Mouse (Mus musculus) stomach, embryonic 15.5 days (tissue): ENCODE results near the gene Cap2. TPM values are rescaled to one million over a fixed set of nuclear protein-coding genes. Genes with fewer than 3 reads are reported as not detected.

ENCODE experiments used
- ATAC-seq: fragments of 200-750 bp; cut with Nextera tagmentation; 2 replicates; pipeline ENCODE4 v1.8.0; 2017; ENCODE audit warnings: low read depth, moderate number of reproducible peaks, moderate TSS enrichment; ENCODE audit not compliant: insufficient read depth, low FRiP score
- H3K27ac ChIP-seq: fragments of 300-500 bp; sonication (generic); 2 replicates; pipeline ENCODE4 v1.5.1; 2015; ENCODE audit warnings: mild to moderate bottlenecking, inconsistent platforms
- H3K27me3 ChIP-seq: fragments of 300-500 bp; sonication (generic); replicated peaks from 2 replicates; pipeline ENCODE4 v1.6.1; 2015; ENCODE audit warnings: inconsistent platforms
- H3K36me3 ChIP-seq: fragments of 300-500 bp; sonication (generic); 2 replicates; pipeline ENCODE4 v1.6.1; 2015; ENCODE audit warnings: inconsistent platforms
- H3K4me1 ChIP-seq: fragments of 300-500 bp; sonication (generic); 2 replicates; pipeline ENCODE4 v1.6.1; 2015; ENCODE audit warnings: inconsistent platforms
- H3K4me2 ChIP-seq: fragments of 300-500 bp; sonication (generic); 2 replicates; pipeline ENCODE4 v1.6.1; 2015; ENCODE audit warnings: mild to moderate bottlenecking, inconsistent platforms
- H3K4me3 ChIP-seq: fragments of 300-500 bp; sonication (generic); replicated peaks from 2 replicates; pipeline ENCODE4 v1.5.1; 2015; ENCODE audit warnings: inconsistent platforms
- H3K9ac ChIP-seq: fragments of 300-500 bp; sonication (generic); 2 replicates; pipeline ENCODE4 v1.6.1; 2015; ENCODE audit warnings: inconsistent platforms
- H3K9me3 ChIP-seq: fragments of 300-500 bp; sonication (generic); 2 replicates; pipeline ENCODE4 v1.6.1; 2016; ENCODE audit warnings: inconsistent platforms
- WGBS: fragments of 180-500 bp; shearing (Covaris S2); methylation state at CpG from one replicate; pipeline ENCODE4 v1.1.7; 2015; 5-methylcytosine and 5-hydroxymethylcytosine counted together
- polyA plus RNA-seq: library from polyadenylated mRNA; unstranded; fragments of >200 nt; fragmentation: Nextera tagmentation; extraction: Ambion mirVana; gene quantifications from 2 replicates; pipeline ENCODE4 v1.2.1, GENCODE M21; 2015

Cap2 gene
- polyA plus RNA-seq, 1 experiment from 2014 or later, result 9.7 TPM

- no peak overlapping the region for H3K4me2 ChIP-seq
- no peak for ATAC-seq
- no peaks in the 10 kb centered on the region for H3K36me3 ChIP-seq
- H3K4me1 ChIP-seq, result no peaks in the 10 kb centered on the region
- H3K9me3 ChIP-seq, result no peaks in the 10 kb centered on the region
- no peak overlapping the region for H3K4me3 ChIP-seq
- H3K27ac ChIP-seq, result no peak overlapping the region
- H3K9ac ChIP-seq, result no peak overlapping the region
- 92% methylated on average over 7 of the region's 7 CpGs for WGBS
- no peaks in the 10 kb centered on the region for H3K27me3 ChIP-seq
Measured at GRCm38 (mm10) chr13:46510460-46510859, 8.8 kb downstream of the Cap2 start.

GRCm38 (mm10) chr13:46514484-46514883, 12.8 kb downstream of the Cap2 start:
- no peaks in the 10 kb centered on the region for H3K4me1 ChIP-seq
- no peak overlapping the region for H3K4me3 ChIP-seq
- ATAC-seq, result no peak
- H3K9me3 ChIP-seq, result no peaks in the 10 kb centered on the region
- no peak overlapping the region for H3K27ac ChIP-seq
- no peak overlapping the region for H3K4me2 ChIP-seq
- no peaks in the 10 kb centered on the region for H3K27me3 ChIP-seq
- WGBS, result 88% methylated on average over 10 of the region's 10 CpGs
- H3K9ac ChIP-seq, result no peak overlapping the region
- no peaks in the 10 kb centered on the region for H3K36me3 ChIP-seq

GRCm38 (mm10) chr13:46515120-46515523, 13.5 kb downstream of the Cap2 start:
- Histone ChIP-seq H3K36me3 (no peaks in the 10 kb centered on the region), H3K4me1 (no peaks in the 10 kb centered on the region), H3K27ac (no peak overlapping the region), H3K4me2 (no peak overlapping the region), H3K4me3 (no peak overlapping the region), H3K9ac (no peak overlapping the region), H3K27me3 (no peaks in the 10 kb centered on the region), H3K9me3 (no peaks in the 10 kb centered on the region)
- 80% methylated on average over 9 of the region's 9 CpGs for WGBS
- no peak for ATAC-seq

- H3K9ac ChIP-seq, result no peak overlapping the region
- H3K27ac ChIP-seq, result no peak overlapping the region
- H3K36me3 ChIP-seq, result no peaks in the 10 kb centered on the region
- no peaks in the 10 kb centered on the region for H3K9me3 ChIP-seq
- H3K4me3 ChIP-seq, result no peak overlapping the region
- WGBS, result 81% methylated on average over 10 of the region's 10 CpGs
- no peaks in the 10 kb centered on the region for H3K27me3 ChIP-seq
- H3K4me2 ChIP-seq, result no peak overlapping the region
- no peaks in the 10 kb centered on the region for H3K4me1 ChIP-seq
- no peak for ATAC-seq
Measured at GRCm38 (mm10) chr13:46515524-46515923, 13.9 kb downstream of the Cap2 start.

- H3K4me1 ChIP-seq, result no peaks in the 10 kb centered on the region
- no peak overlapping the region for H3K4me3 ChIP-seq
- ATAC-seq, result no peak
- H3K27me3 ChIP-seq, result no peaks in the 10 kb centered on the region
- H3K27ac ChIP-seq, result no peak overlapping the region
- no peak overlapping the region for H3K4me2 ChIP-seq
- 73% methylated on average over 7 of the region's 7 CpGs for WGBS
- H3K9ac ChIP-seq, result no peak overlapping the region
- H3K36me3 ChIP-seq, result no peaks in the 10 kb centered on the region
- no peaks in the 10 kb centered on the region for H3K9me3 ChIP-seq
Measured at GRCm38 (mm10) chr13:46516183-46516582, 14.5 kb downstream of the Cap2 start.

GRCm38 (mm10) chr13:46517211-46517685, 15.6 kb downstream of the Cap2 start:
- no peaks in the 10 kb centered on the region for H3K4me1 ChIP-seq
- H3K4me3 ChIP-seq, result no peak overlapping the region
- H3K9me3 ChIP-seq, result no peaks in the 10 kb centered on the region
- no peaks in the 10 kb centered on the region for H3K36me3 ChIP-seq
- H3K9ac ChIP-seq, result no peak overlapping the region
- H3K27ac ChIP-seq, result no peak overlapping the region
- WGBS, result 56% methylated on average over 4 of the region's 4 CpGs
- no peak overlapping the region for H3K4me2 ChIP-seq
- ATAC-seq, result no peak
- no peaks in the 10 kb centered on the region for H3K27me3 ChIP-seq

GRCm38 (mm10) chr13:46521482-46521881, 19.8 kb downstream of the Cap2 start:
- no peaks in the 10 kb centered on the region for H3K27me3 ChIP-seq
- WGBS, result 70% methylated on average over 1 of the region's 1 CpGs
- no peak for ATAC-seq

GRCm38 (mm10) chr13:46522798-46523197, 21.1 kb downstream of the Cap2 start:
- H3K4me3 ChIP-seq, result no peak overlapping the region
- no peak for ATAC-seq
- no peaks in the 10 kb centered on the region for H3K27me3 ChIP-seq
- H3K4me1 ChIP-seq, result no peaks in the 10 kb centered on the region
- no peak overlapping the region for H3K4me2 ChIP-seq
- no peaks in the 10 kb centered on the region for H3K9me3 ChIP-seq
- 35% methylated on average over 4 of the region's 4 CpGs for WGBS
- H3K9ac ChIP-seq, result no peak overlapping the region
- no peaks in the 10 kb centered on the region for H3K36me3 ChIP-seq
- no peak overlapping the region for H3K27ac ChIP-seq

More at GRCm38 (mm10) chr13:46521482-46521881, 19.8 kb downstream of the Cap2 start:
- H3K27ac ChIP-seq, result no peak overlapping the region
- no peaks in the 10 kb centered on the region for H3K9me3 ChIP-seq
- no peak overlapping the region for H3K4me3 ChIP-seq
- no peak overlapping the region for H3K4me2 ChIP-seq
- H3K36me3 ChIP-seq, result no peaks in the 10 kb centered on the region
- H3K9ac ChIP-seq, result no peak overlapping the region
- H3K4me1 ChIP-seq, result no peaks in the 10 kb centered on the region

- H3K9ac ChIP-seq, result no peak overlapping the region
- no peak overlapping the region for H3K4me3 ChIP-seq
- H3K4me1 ChIP-seq, result no peaks in the 10 kb centered on the region
- no peaks in the 10 kb centered on the region for H3K27me3 ChIP-seq
- H3K36me3 ChIP-seq, result no peaks in the 10 kb centered on the region
- no peaks in the 10 kb centered on the region for H3K9me3 ChIP-seq
- H3K4me2 ChIP-seq, result no peak overlapping the region
- no peak overlapping the region for H3K27ac ChIP-seq
- ATAC-seq, result no peak
- 31% methylated on average over 5 of the region's 5 CpGs for WGBS
Measured at GRCm38 (mm10) chr13:46523235-46523634, 21.6 kb downstream of the Cap2 start.

- H3K4me1 ChIP-seq, result no peaks in the 10 kb centered on the region
- 73% methylated on average over 12 of the region's 12 CpGs for WGBS
- H3K9me3 ChIP-seq, result no peaks in the 10 kb centered on the region
- no peak overlapping the region for H3K4me3 ChIP-seq
- no peak for ATAC-seq
- H3K27me3 ChIP-seq, result no peaks in the 10 kb centered on the region
- H3K9ac ChIP-seq, result no peak overlapping the region
- no peak overlapping the region for H3K4me2 ChIP-seq
- no peak overlapping the region for H3K27ac ChIP-seq
- H3K36me3 ChIP-seq, result no peaks in the 10 kb centered on the region
Measured at GRCm38 (mm10) chr13:46523712-46524111, 22.1 kb downstream of the Cap2 start.

- H3K9me3 ChIP-seq, result no peaks in the 10 kb centered on the region
- H3K27ac ChIP-seq, result no peak overlapping the region
- WGBS, result 86% methylated on average over 18 of the region's 18 CpGs
- H3K4me1 ChIP-seq, result no peaks in the 10 kb centered on the region
- no peaks in the 10 kb centered on the region for H3K36me3 ChIP-seq
- H3K4me3 ChIP-seq, result no peak overlapping the region
- no peak for ATAC-seq
- no peaks in the 10 kb centered on the region for H3K27me3 ChIP-seq
- no peak overlapping the region for H3K4me2 ChIP-seq
- H3K9ac ChIP-seq, result no peak overlapping the region
Measured at GRCm38 (mm10) chr13:46525295-46526255, 23.9 kb downstream of the Cap2 start.

- WGBS, result 67% methylated on average over 3 of the region's 3 CpGs
- Histone ChIP-seq H3K9ac (no peak overlapping the region), H3K4me2 (no peak overlapping the region), H3K4me3 (no peak overlapping the region), H3K9me3 (no peaks in the 10 kb centered on the region), H3K4me1 (no peaks in the 10 kb centered on the region), H3K27ac (no peak overlapping the region), H3K36me3 (no peaks in the 10 kb centered on the region), H3K27me3 (no peaks in the 10 kb centered on the region)
- no peak for ATAC-seq
Measured at GRCm38 (mm10) chr13:46526645-46527044, 25.0 kb downstream of the Cap2 start.
